Mouse (Mus musculus) liver, embryonic 16.5 days (tissue): ENCODE data around the gene Cenpp. TPM values are rescaled to one million over a fixed set of nuclear protein-coding genes. Genes with fewer than 3 reads are reported as not detected.

ENCODE experiments used
- ATAC-seq: fragments of 200-750 bp; cut with Nextera tagmentation; 2 replicates; pipeline ENCODE4 v1.8.0; 2017; ENCODE audit warnings: low read depth, mild to moderate bottlenecking, moderate number of reproducible peaks, moderate library complexity
- H3K27ac ChIP-seq: fragments of 300-500 bp; sonication (generic); 2 replicates; pipeline ENCODE4 v1.5.1; 2014; ENCODE audit warnings: mild to moderate bottlenecking, low read length
- H3K27me3 ChIP-seq: fragments of 300-500 bp; sonication (generic); 2 replicates; pipeline ENCODE4 v1.6.1; 2014; ENCODE audit warnings: low read depth, low read length, mixed read lengths; ENCODE audit not compliant: control insufficient read depth, insufficient read depth
- H3K36me3 ChIP-seq: fragments of 300-500 bp; sonication (generic); 2 replicates; pipeline ENCODE4 v1.6.1; 2014; ENCODE audit warnings: mild to moderate bottlenecking; ENCODE audit not compliant: control insufficient read depth, insufficient read depth
- H3K4me1 ChIP-seq: fragments of 300-500 bp; sonication (generic); 2 replicates; pipeline ENCODE4 v1.6.1; 2014; ENCODE audit warnings: low read depth, low read length, mixed read lengths; ENCODE audit not compliant: control insufficient read depth
- H3K4me2 ChIP-seq: fragments of 300-500 bp; sonication (generic); 2 replicates; pipeline ENCODE4 v1.6.1; 2014; ENCODE audit warnings: low read depth, low read length, mixed read lengths
- H3K4me3 ChIP-seq: fragments of 300-500 bp; sonication (generic); 2 replicates; pipeline ENCODE4 v1.5.1; 2014; ENCODE audit warnings: low read depth, mild to moderate bottlenecking, low read length
- H3K9ac ChIP-seq: fragments of 300-500 bp; sonication (generic); 2 replicates; pipeline ENCODE4 v1.6.1; 2014; ENCODE audit warnings: low read depth, low read length
- H3K9me3 ChIP-seq: fragments of 300-500 bp; sonication (generic); replicated peaks from 2 replicates; pipeline ENCODE4 v1.6.1; 2016; ENCODE audit warnings: low read length; ENCODE audit not compliant: control insufficient read depth
- WGBS: fragments of 180-500 bp; shearing (Covaris S2); extraction: QIAGEN DNeasy Blood & Tissue Kit; methylation state at CpG from one replicate; pipeline ENCODE4 v1.1.7; 2014; ENCODE audit not compliant: insufficient replicate concordance; 5-methylcytosine and 5-hydroxymethylcytosine counted together
- polyA plus RNA-seq: library from polyadenylated mRNA; unstranded; fragments of >200 nt; fragmentation: Nextera tagmentation; extraction: Ambion mirVana; gene quantifications from 2 replicates; pipeline ENCODE4 v1.2.1, GENCODE M21; 2015

Gene Cenpp
- polyA plus RNA-seq, 1 experiment from 2014 or later = 18.2 TPM

GRCm38 (mm10) chr13:49518761-49519160 is 133.8 kb downstream of the Cenpp start:
- H3K27me3 ChIP-seq = no peaks in the 10 kb centered on the region
- no peak overlapping the region for H3K4me3 ChIP-seq
- H3K9me3 ChIP-seq = no peaks in the 10 kb centered on the region
- no peaks in the 10 kb centered on the region for H3K36me3 ChIP-seq
- no peak overlapping the region for H3K4me2 ChIP-seq
- WGBS = 24% methylated on average over 2 of the region's 2 CpGs
- H3K4me1 ChIP-seq = no peaks in the 10 kb centered on the region
- no peak overlapping the region for H3K9ac ChIP-seq
- no peak overlapping the region for H3K27ac ChIP-seq
- ATAC-seq = no peak

GRCm38 (mm10) chr13:49507176-49507575 is 145.4 kb downstream of the Cenpp start:
- WGBS = 70% methylated on average over 3 of the region's 3 CpGs
- Histone ChIP-seq H3K4me1 (no peaks in the 10 kb centered on the region), H3K9ac (no peak overlapping the region), H3K4me3 (no peak overlapping the region), H3K27me3 (no peaks in the 10 kb centered on the region), H3K9me3 (no peaks in the 10 kb centered on the region), H3K4me2 (no peak overlapping the region), H3K27ac (no peak overlapping the region), H3K36me3 (no peaks in the 10 kb centered on the region)
- ATAC-seq = no peak

GRCm38 (mm10) chr13:49505776-49506175 is 146.8 kb downstream of the Cenpp start:
- Histone ChIP-seq H3K36me3 (no peaks in the 10 kb centered on the region), H3K9ac (no peak overlapping the region), H3K27me3 (no peaks in the 10 kb centered on the region), H3K4me2 (no peak overlapping the region), H3K27ac (no peak overlapping the region), H3K4me3 (no peak overlapping the region), H3K4me1 (no peaks in the 10 kb centered on the region), H3K9me3 (no peaks in the 10 kb centered on the region)
- ATAC-seq = no peak
- 81% methylated on average over 4 of the region's 4 CpGs for WGBS

GRCm38 (mm10) chr13:49504510-49504909 is 148.1 kb downstream of the Cenpp start, which contains the start of gene Ecm2:
Gene Ecm2, plus strand, starts transcription at chr13:49504810.
- H3K36me3 ChIP-seq = no peaks in the 10 kb centered on the region
- H3K9ac ChIP-seq = no peak within 1 kb of the TSS
- no peaks in the 10 kb centered on the region for H3K9me3 ChIP-seq
- H3K4me2 ChIP-seq = no peak within 1 kb of the TSS
- H3K4me3 ChIP-seq = no peak within 1 kb of the TSS
- no peak within 1 kb of the TSS for H3K27ac ChIP-seq
- no peaks in the 10 kb centered on the region for H3K27me3 ChIP-seq
- no peak for ATAC-seq
- WGBS = 61% methylated on average over 4 of the region's 4 CpGs
- no peaks in the 10 kb centered on the region for H3K4me1 ChIP-seq

- no peak within 1 kb of the TSS for H3K9ac ChIP-seq
- H3K9me3 ChIP-seq = no peaks in the 10 kb centered on the region
- no peak within 1 kb of the TSS for H3K4me3 ChIP-seq
- no peaks in the 10 kb centered on the region for H3K36me3 ChIP-seq
- no peak within 1 kb of the TSS for H3K27ac ChIP-seq
- H3K4me1 ChIP-seq = no peaks in the 10 kb centered on the region
- no peak within 1 kb of the TSS for H3K4me2 ChIP-seq
- H3K27me3 ChIP-seq = no peaks in the 10 kb centered on the region
- no peak for ATAC-seq
- WGBS = 54% methylated on average over 6 of the region's 6 CpGs
Measured at GRCm38 (mm10) chr13:49492376-49493368, 159.9 kb downstream of the Cenpp start, which contains the start of gene Tes3-ps. Gene Tes3-ps, plus strand, starts transcription at chr13:49493318.

- Histone ChIP-seq H3K4me2 (no peak overlapping the region), H3K4me3 (no peak overlapping the region), H3K27ac (no peak overlapping the region), H3K9me3 (no peaks in the 10 kb centered on the region), H3K36me3 (no peaks in the 10 kb centered on the region), H3K27me3 (no peaks in the 10 kb centered on the region), H3K9ac (no peak overlapping the region), H3K4me1 (no peaks in the 10 kb centered on the region)
- 79% methylated on average over 5 of the region's 5 CpGs for WGBS
- no peak for ATAC-seq
Measured at GRCm38 (mm10) chr13:49485388-49485787, 167.2 kb downstream of the Cenpp start.

- H3K27me3 ChIP-seq = no peaks in the 10 kb centered on the region
- H3K4me1 ChIP-seq = no peaks in the 10 kb centered on the region
- WGBS = 67% methylated on average over 5 of the region's 5 CpGs
- H3K9me3 ChIP-seq = no peaks in the 10 kb centered on the region
- no peak overlapping the region for H3K27ac ChIP-seq
- H3K9ac ChIP-seq = no peak overlapping the region
- H3K36me3 ChIP-seq = no peaks in the 10 kb centered on the region
- H3K4me3 ChIP-seq = no peak overlapping the region
- H3K4me2 ChIP-seq = no peak overlapping the region
- ATAC-seq = no peak
Measured at GRCm38 (mm10) chr13:49480551-49480950, 172.0 kb downstream of the Cenpp start.

GRCm38 (mm10) chr13:49480057-49480456 is 172.5 kb downstream of the Cenpp start:
- Histone ChIP-seq H3K36me3 (no peaks in the 10 kb centered on the region), H3K9ac (no peak overlapping the region), H3K27ac (no peak overlapping the region), H3K4me3 (no peak overlapping the region), H3K4me2 (no peak overlapping the region), H3K4me1 (no peaks in the 10 kb centered on the region), H3K27me3 (no peaks in the 10 kb centered on the region), H3K9me3 (no peaks in the 10 kb centered on the region)
- peak; percentile 76 for ATAC-seq
- 76% methylated on average over 2 of the region's 2 CpGs for WGBS

GRCm38 (mm10) chr13:49479399-49479798 is 173.2 kb downstream of the Cenpp start:
- no peak overlapping the region for H3K9ac ChIP-seq
- no peaks in the 10 kb centered on the region for H3K9me3 ChIP-seq
- H3K4me1 ChIP-seq = no peaks in the 10 kb centered on the region
- no peaks in the 10 kb centered on the region for H3K27me3 ChIP-seq
- no peak overlapping the region for H3K27ac ChIP-seq
- H3K4me3 ChIP-seq = no peak overlapping the region
- H3K4me2 ChIP-seq = no peak overlapping the region
- no peaks in the 10 kb centered on the region for H3K36me3 ChIP-seq
- ATAC-seq = no peak
- 85% methylated on average over 4 of the region's 4 CpGs for WGBS
